Mouse (Mus musculus) subcutaneous adipose tissue, adult 2 months (tissue): Measurements from ENCODE around the gene Duxbl1. TPM values are rescaled to one million over a fixed set of nuclear protein-coding genes. Genes with fewer than 3 reads are reported as not detected.

Experiments used
- polyA plus RNA-seq: library from polyadenylated mRNA; depleted of rRNA; stranded (reverse); fragments of >200 nt; gene quantifications from 2 replicates; pipeline ENCODE4 v1.2.3, GENCODE M21; 2012; ENCODE audit warnings: low replicate concordance; rRNA removed

The Duxbl1 gene
- polyA plus RNA-seq, result 0.50 and 2.1 TPM in 2 replicates

DNA sequence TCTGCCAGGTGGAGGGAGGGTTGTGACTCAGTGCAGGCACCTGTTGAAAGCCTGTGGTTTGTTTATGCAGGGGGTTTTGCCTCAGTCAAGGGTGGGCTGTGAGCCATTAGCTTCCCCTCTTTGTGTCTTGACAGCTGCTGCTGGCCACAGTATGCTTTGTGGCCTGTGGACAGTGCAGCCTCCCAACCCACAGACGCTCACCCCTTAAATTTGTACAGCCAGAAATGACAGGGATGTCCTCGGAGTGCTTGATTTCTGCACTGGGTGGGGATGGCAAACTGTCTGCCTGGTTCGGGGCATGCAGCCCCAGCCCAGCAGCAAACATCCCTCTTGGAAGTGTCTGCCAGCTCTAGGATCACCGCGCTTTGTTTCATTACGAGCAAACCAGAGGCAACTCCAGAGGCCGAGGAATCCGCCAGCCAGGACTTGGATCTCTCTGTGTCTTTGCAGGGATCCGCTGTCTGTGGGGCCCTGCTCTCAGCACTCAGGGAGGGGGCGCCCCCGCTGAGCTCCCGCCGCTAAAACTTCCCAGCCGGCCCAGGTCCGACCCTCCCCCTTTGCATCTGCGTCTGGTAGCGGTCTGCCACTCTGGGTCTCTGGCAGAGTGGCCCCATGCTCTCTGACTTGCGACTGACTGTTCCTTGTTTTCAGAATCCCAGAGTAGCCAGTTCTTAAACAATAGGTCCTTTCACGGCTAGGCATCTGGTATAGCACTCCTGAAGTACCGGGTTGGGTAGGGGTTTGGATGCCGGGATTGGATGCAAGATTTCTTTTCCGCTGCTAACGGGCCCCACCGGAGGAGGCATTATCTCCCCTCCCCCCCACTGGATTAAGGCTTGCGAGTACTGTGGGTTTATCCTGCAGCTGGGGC is at the start of gene Duxbl1:
TSS of gene Duxbl1 (plus strand) at position 207 of the 871 bp plus-strand sequence.

DNA sequence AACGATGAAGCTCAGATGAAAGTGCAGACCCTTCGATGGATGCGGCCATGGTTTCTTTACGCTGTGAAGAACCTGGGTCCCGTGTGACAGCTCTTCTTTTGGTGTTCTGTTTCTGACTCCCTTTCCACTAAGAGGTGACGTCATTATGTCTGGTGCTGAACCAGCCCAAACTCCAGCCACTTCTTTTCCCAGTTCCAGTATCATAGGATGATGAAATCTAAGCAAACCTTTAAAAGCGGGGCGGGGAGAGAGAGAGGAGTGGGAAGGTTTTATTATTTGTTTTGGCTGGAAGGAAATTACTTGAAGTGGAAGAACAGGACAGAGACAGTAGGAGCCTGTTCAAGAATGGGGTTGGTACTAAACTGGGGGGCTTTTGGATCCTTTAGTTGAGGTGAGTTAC is 40.4 kb upstream of the Duxbl1 start, which contains the start of gene Cphx1:
TSS of gene Cphx1 (plus strand) at position 301 of the 400 bp plus-strand sequence.

Other genes starting within 250 kb of the Duxbl1 start
- gene Zcchc24, start 209.5 kb upstream of the Duxbl1 start, polyA plus RNA-seq, result 98.8 and 137 TPM in 2 replicates
- gene Anxa11, start 136.4 kb upstream of the Duxbl1 start, polyA plus RNA-seq, result 75.0 and 121 TPM in 2 replicates
- 8.3 and 11.2 TPM in 2 replicates for gene Plac9a, start 75.5 kb upstream of the Duxbl1 start, polyA plus RNA-seq
- 9.6 and 10.5 TPM in 2 replicates for gene Tmem254a, start 50.9 kb upstream of the Duxbl1 start, polyA plus RNA-seq
- not detected in 2 replicates for gene Cphx1, start 40.3 kb upstream of the Duxbl1 start, polyA plus RNA-seq
- gene Gm9780, start 64.1 kb downstream of the Duxbl1 start, polyA plus RNA-seq, result 541 and 599 TPM in 2 replicates
- 45.4 and 71.4 TPM in 2 replicates for gene Tmem254c, start 88.8 kb downstream of the Duxbl1 start, polyA plus RNA-seq
- not detected in 2 replicates for gene Cphx2, start 102.9 kb downstream of the Duxbl1 start, polyA plus RNA-seq
- gene Cphx3, start 103.7 kb downstream of the Duxbl1 start, polyA plus RNA-seq, result not detected in 2 replicates
- gene Duxbl2, start 139.8 kb downstream of the Duxbl1 start, polyA plus RNA-seq, result 0.26 and 1.7 TPM in 2 replicates
- gene Plac9b, start 203.9 kb downstream of the Duxbl1 start, polyA plus RNA-seq, result 187 and 215 TPM in 2 replicates
- gene Tmem254b, start 228.5 kb downstream of the Duxbl1 start, polyA plus RNA-seq, result 77.8 and 107 TPM in 2 replicates